ENCODE assay signal across 12 mouse cellular contexts in genomic region chr4:76438068-76438467, GRCm38 (mm10).
"Had no signal": no experiment of that assay in that cellular context is flagged by ENCODE, and none has a peak within 500 bp of the region (broad histone marks: within the 10 kb centered on the region; RNA-seq: fewer than 3 reads in every experiment).

No protein-coding gene starts in this region.

- H3K36me3 ChIP-seq: kidney, embryonic 15.5 days; limb, embryonic 12.5 days; midbrain, embryonic 13.5 days; neural tube, embryonic 12.5 days had no signal

- H3K9me3 ChIP-seq: kidney, embryonic 15.5 days; limb, embryonic 12.5 days; midbrain, embryonic 13.5 days; neural tube, embryonic 12.5 days had no signal

- H3K4me2 ChIP-seq: kidney, embryonic 15.5 days; limb, embryonic 12.5 days; midbrain, embryonic 13.5 days; neural tube, embryonic 12.5 days had no signal

- H3K27me3 ChIP-seq: kidney, embryonic 15.5 days; limb, embryonic 12.5 days; midbrain, embryonic 13.5 days; neural tube, embryonic 12.5 days had no signal

- DNase-seq: kidney, adult 2 months; kidney, postnatal 14 days; liver; lung, adult 18-20 months; lung, postnatal 36 days; thymus, postnatal 4 days had no signal

- H3K27ac ChIP-seq: kidney, embryonic 15.5 days; limb, embryonic 12.5 days; liver, embryonic 14.5 days; midbrain, embryonic 13.5 days; neural tube, embryonic 12.5 days; stomach, postnatal 0 days had no signal

- H3K4me3 ChIP-seq: kidney, embryonic 15.5 days; limb, embryonic 12.5 days; midbrain, embryonic 13.5 days; neural tube, embryonic 12.5 days had no signal

- H3K9ac ChIP-seq: kidney, embryonic 15.5 days; limb, embryonic 12.5 days; liver, embryonic 14.5 days; midbrain, embryonic 13.5 days; neural tube, embryonic 12.5 days had no signal
